8 mouse cellular contexts compared by ENCODE assay signal in genomic region chr2:114145315-114145801, GRCm38 (mm10). TPM values are rescaled to one million over a fixed set of nuclear protein-coding genes. Genes with fewer than 3 reads are reported as not detected.
DNase-seq lines count a peak whose midpoint lies in the region; ATAC-seq and TF ChIP-seq lines count a peak whose summit lies in the region.
"Had no signal": no experiment of that assay in that cellular context is flagged by ENCODE, and none has a peak within 500 bp of the region (broad histone marks: within the 10 kb centered on the region; RNA-seq: fewer than 3 reads in every experiment).

No protein-coding gene starts in this region.

- H3K4me3 ChIP-seq in left cerebral cortex, adult 2 months: no peak overlapping the region
- H3K4me3 ChIP-seq in MEL (ENCODE audit: control insufficient read depth in 1 of 2, insufficient read depth in 1 of 2, low read depth in 2 of 2, low read length in 2 of 2): no peak overlapping the region
- H3K4me3 ChIP-seq in limb, embryonic 11.5 days (ENCODE audit: low read depth, low read length): no peak overlapping the region
- no peak overlapping the region for H3K4me3 ChIP-seq in spleen, adult 2 months (ENCODE audit: extremely low read depth, insufficient read depth, insufficient read length)
- H3K4me3 ChIP-seq: hindbrain, embryonic 15.5 days had no signal

- peak; percentile 52 for TF ChIP-seq RAD21 in MEL (IDR thresholded peaks at IDR 0.05; ENCODE audit: low read depth, low read length)

- H3K4me2 ChIP-seq in limb, embryonic 11.5 days (ENCODE audit: low read depth, severe bottlenecking): no peak overlapping the region
- H3K4me2 ChIP-seq: hindbrain, embryonic 15.5 days had no signal

- H3K4me1 ChIP-seq in MEL (ENCODE audit: control insufficient read depth in 1 of 2, insufficient read depth in 2 of 2, low read length in 2 of 2): no peaks in the 10 kb centered on the region
- no peaks in the 10 kb centered on the region for H3K4me1 ChIP-seq in limb, embryonic 11.5 days (ENCODE audit: control insufficient read depth, insufficient read depth, low read length)
- peaks cover 5% of the 10 kb centered on the region; the same call in 1 of the 2 replicates for H3K4me1 ChIP-seq in spleen, adult 2 months (ENCODE audit: control insufficient read depth, insufficient read depth, insufficient read length)
- H3K4me1 ChIP-seq: hindbrain, embryonic 15.5 days had no signal

- peaks cover 0 to 31% of the 10 kb centered on the region in 2 experiments; a peak in 2 of 4 replicates for H3K36me3 ChIP-seq in MEL (ENCODE audit: control insufficient read depth in 1 of 2, insufficient read depth in 2 of 2, low read length in 2 of 2)
- H3K36me3 ChIP-seq in limb, embryonic 11.5 days (ENCODE audit: control insufficient read depth, insufficient read depth, low read length): peaks cover 20% of the 10 kb centered on the region
- peaks cover 53% of the 10 kb centered on the region for H3K36me3 ChIP-seq in spleen, adult 2 months (ENCODE audit: control insufficient read depth, insufficient read depth, low read length)

- no peak for ATAC-seq in limb, embryonic 11.5 days (ENCODE audit: insufficient number of reproducible peaks, low FRiP score, low TSS enrichment, low read depth)

- TF ChIP-seq POLR2A in MEL (IDR thresholded peaks at IDR 0.05; ENCODE audit: control insufficient read depth in 1 of 2, insufficient read depth in 1 of 2, low read depth in 1 of 2, low read length in 2 of 2, poor library complexity in 1 of 2): no peak
- TF ChIP-seq POLR2A in spleen, adult 2 months (IDR thresholded peaks at IDR 0.05; ENCODE audit: low read depth, low read length): no peak

- intact Hi-C loops in left cerebral cortex, adult 2 months (cut with DNase I): loop anchor here (1.0 kb wide), 1 partner anchor 279 kb away; no protein-coding TSS in a partner anchor

- H3K9me3 ChIP-seq in MEL (replicated peaks; ENCODE audit: insufficient read depth, low read length): no peaks in the 10 kb centered on the region
- no peaks in the 10 kb centered on the region for H3K9me3 ChIP-seq in limb, embryonic 11.5 days (ENCODE audit: control insufficient read depth, low read length)
- H3K9me3 ChIP-seq: hindbrain, embryonic 15.5 days had no signal

- no peak for TF ChIP-seq EP300 in MEL (IDR thresholded peaks at IDR 0.05; ENCODE audit: low read depth in 1 of 2, low read length in 2 of 2)

- H3K79me2 ChIP-seq in MEL (ENCODE audit: control insufficient read depth, insufficient read depth, low read length, poor library complexity): no peaks in the 10 kb centered on the region

- WGBS in limb, embryonic 11.5 days: 66% methylated on average over 6 of the region's 6 CpGs
- 56% methylated on average over 6 of the region's 6 CpGs for WGBS in spleen, adult 2 months

- peak; percentile 27 to 31 for DNase-seq in left cerebral cortex, adult 2 months (ENCODE audit: extremely low spot score in 1 of 2, low spot score in 2 of 2)
- DNase-seq in left cerebral cortex, adult 11 months (ENCODE audit: low spot score): no peak
- DNase-seq in MEL (ENCODE audit: low read depth, low spot score): peak; percentile 58
- DNase-seq in adrenal gland, postnatal 25 days: peak; percentile 4
- peak; percentile 9 to 40 for DNase-seq in frontal cortex, postnatal 25 days (ENCODE audit: low spot score in 2 of 2)
- DNase-seq in limb, embryonic 11.5 days (ENCODE audit: low spot score): peak; percentile 63
- peak; percentile 22 to 58 for DNase-seq in spleen, adult 2 months (ENCODE audit: low read depth in 1 of 2, low spot score in 2 of 2)

- no peaks in the 10 kb centered on the region for H3K27me3 ChIP-seq in MEL (ENCODE audit: control insufficient read depth in 1 of 2, insufficient read depth in 2 of 2, low read length in 2 of 2)
- H3K27me3 ChIP-seq in limb, embryonic 11.5 days (ENCODE audit: control insufficient read depth, insufficient read depth, low read length): no peaks in the 10 kb centered on the region
- no peaks in the 10 kb centered on the region for H3K27me3 ChIP-seq in spleen, adult 2 months (ENCODE audit: control insufficient read depth, insufficient read depth, low read length)
- H3K27me3 ChIP-seq: hindbrain, embryonic 15.5 days had no signal

- H3K27ac ChIP-seq in left cerebral cortex, adult 2 months: no peak overlapping the region
- no peak overlapping the region for H3K27ac ChIP-seq in MEL (ENCODE audit: control insufficient read depth, low read depth, low read length)
- H3K27ac ChIP-seq in limb, embryonic 11.5 days (replicated peaks; ENCODE audit: low read depth, low read length): no peak overlapping the region
- H3K27ac ChIP-seq in spleen, adult 2 months (ENCODE audit: insufficient read depth, low read length): no peak overlapping the region
- H3K27ac ChIP-seq: hindbrain, embryonic 15.5 days had no signal

- TF ChIP-seq CTCF in left cerebral cortex, adult 2 months (IDR thresholded peaks at IDR 0.05): peak; percentile 89
- TF ChIP-seq CTCF in MEL (IDR thresholded peaks at IDR 0.05 in 2 of 3, conservative IDR thresholded peaks at IDR 0.05 in 1 of 3; ENCODE audit: control insufficient read depth in 1 of 3, insufficient read depth in 1 of 3, low read depth in 2 of 3, low read length in 3 of 3, poor library complexity in 1 of 3, severe bottlenecking in 1 of 3): peak; percentile 60 to 81 (median 67)
- peak; percentile 45; the same call in 1 of the 2 replicates for TF ChIP-seq CTCF in spleen, adult 2 months (IDR thresholded peaks at IDR 0.05; ENCODE audit: extremely low read depth, insufficient read depth, insufficient read length, insufficient replicate concordance)

- no peak overlapping the region for H3K9ac ChIP-seq in MEL (ENCODE audit: control insufficient read depth, low read depth, low read length, poor library complexity, severe bottlenecking)
- no peak overlapping the region for H3K9ac ChIP-seq in limb, embryonic 11.5 days (ENCODE audit: low read length)
- H3K9ac ChIP-seq: hindbrain, embryonic 15.5 days had no signal

TF ChIP-seq in MEL, 35 proteins besides CTCF, POLR2A, EP300 and RAD21:
- TF ChIP-seq HCFC1 (IDR thresholded peaks at IDR 0.05; ENCODE audit: low read depth, low read length): no peak
- peak; percentile 67 for TF ChIP-seq SMC3 (IDR thresholded peaks at IDR 0.05; ENCODE audit: low read depth, low read length)
- no peak for TF ChIP-seq CHD2 (IDR thresholded peaks at IDR 0.05; ENCODE audit: low read length)
- no peak for TF ChIP-seq MYB (IDR thresholded peaks at IDR 0.05; ENCODE audit: low read depth, low read length)
- no peak for TF ChIP-seq MEF2A (IDR thresholded peaks at IDR 0.05; ENCODE audit: extremely low read depth, insufficient replicate concordance, low read depth, low read length, poor library complexity, severe bottlenecking)
- no peak for TF ChIP-seq MAZ (IDR thresholded peaks at IDR 0.05; ENCODE audit: low read depth, low read length)
- no peak for TF ChIP-seq POLR2AphosphoS2 (IDR thresholded peaks at IDR 0.05; ENCODE audit: low read length)
- no peak for TF ChIP-seq ELF1 (IDR thresholded peaks at IDR 0.05; ENCODE audit: low read depth, low read length)
- no peak for TF ChIP-seq ZMIZ1 (IDR thresholded peaks at IDR 0.05; ENCODE audit: low read depth, low read length)

RNA-seq across cellular contexts. Expression of gene Aqr, which starts 41.5 kb away (rescaled TPM):
- 10 to 100 TPM; 31.0 to 33.1 TPM for total RNA-seq in left cerebral cortex, adult 2 months (2021)
- total RNA-seq in MEL (2012; rRNA removed): 45.9 and 47.7 TPM in 2 replicates
- 100 to 1,000 TPM in 1 of 2 experiments, 10 to 100 TPM in 1; 69.1 to 143 TPM for polyA plus RNA-seq in MEL (2012; ENCODE audit: insufficient read depth in 1 of 2, insufficient read length in 2 of 2, low read depth in 1 of 2, low replicate concordance in 2 of 2, missing spikeins in 1 of 2)
- total RNA-seq in adrenal gland, postnatal 25 days (2021): 40.9 and 41.8 TPM in 2 replicates
- polyA plus RNA-seq in limb, embryonic 11.5 days (2014; fragmentation: Nextera tagmentation; extraction: Ambion mirVana): 66.4 and 67.9 TPM in 2 replicates
- polyA plus RNA-seq in spleen, adult 2 months (2012; rRNA removed): 16.0 and 17.4 TPM in 2 replicates

RNA-seq across cellular contexts. Expression of gene Zfp770, which starts 55.9 kb away (rescaled TPM):
- total RNA-seq in left cerebral cortex, adult 2 months (2021): 10 to 100 TPM; 22.1 to 22.3 TPM
- total RNA-seq in MEL (2012; rRNA removed): 6.0 and 6.6 TPM in 2 replicates
- 1 to 10 TPM in 1 of 2 experiments, not detected in 1; 9.6 TPM for polyA plus RNA-seq in MEL (2012; ENCODE audit: insufficient read depth in 1 of 2, insufficient read length in 2 of 2, low read depth in 1 of 2, low replicate concordance in 2 of 2, missing spikeins in 1 of 2)
- total RNA-seq in adrenal gland, postnatal 25 days (2021): 11.6 and 11.9 TPM in 2 replicates
- 4.8 and 5.3 TPM in 2 replicates for polyA plus RNA-seq in limb, embryonic 11.5 days (2014; fragmentation: Nextera tagmentation; extraction: Ambion mirVana)
- polyA plus RNA-seq in spleen, adult 2 months (2012; rRNA removed): 0.63 and 0.88 TPM in 2 replicates
